Comparison of ENCODE assay signal across 23 mouse cellular contexts in the genomic region with DNA sequence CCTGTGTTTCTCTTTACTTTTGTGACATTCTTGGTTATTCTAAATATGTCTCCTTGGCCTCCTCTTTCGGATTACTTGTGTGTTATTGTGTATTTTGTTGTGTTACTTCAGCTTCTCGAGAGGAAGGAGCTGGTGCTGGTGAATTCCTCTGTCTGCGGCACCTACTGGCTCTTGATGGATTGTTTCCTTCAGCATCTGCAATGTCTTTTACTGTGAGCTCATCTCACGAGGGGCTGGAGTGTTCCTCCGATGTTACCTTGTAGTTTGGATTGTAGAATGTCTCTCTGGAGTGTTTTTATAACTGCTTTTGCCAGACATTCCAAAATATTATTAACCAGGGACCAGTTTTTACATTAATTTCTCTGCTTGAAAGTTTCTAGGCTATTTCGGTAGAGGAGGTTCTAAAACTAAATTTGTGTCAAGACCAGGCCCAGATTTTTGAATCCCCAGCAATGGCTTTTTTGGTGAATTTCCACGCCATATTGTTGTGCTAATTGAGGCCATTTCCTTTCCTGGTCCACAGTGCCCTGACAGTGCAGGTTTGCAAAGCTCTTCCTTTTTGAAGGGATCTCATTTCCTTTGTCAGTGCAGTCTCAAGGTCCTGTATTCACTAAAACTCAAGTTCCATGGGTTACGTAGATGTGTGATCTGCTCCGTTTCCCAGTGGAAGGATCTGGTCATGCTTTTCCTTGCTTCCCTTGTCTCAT. TPM values are rescaled to one million over a fixed set of nuclear protein-coding genes. Genes with fewer than 3 reads are reported as not detected.
A peak's percentile ranks its signal among the peaks of the same experiment; 100 is the strongest.
DNase-seq lines count a peak whose midpoint lies in the region; ATAC-seq and TF ChIP-seq lines count a peak whose summit lies in the region.
"Had no signal": no experiment of that assay in that cellular context is flagged by ENCODE, and none has a peak within 500 bp of the region (broad histone marks: within the 10 kb centered on the region; RNA-seq: fewer than 3 reads in every experiment).

No protein-coding gene starts in this region.

- peaks cover 29% of the 10 kb centered on the region for H3K4me1 ChIP-seq in intestine, embryonic 14.5 days (replicated peaks; ENCODE audit: control insufficient read depth, insufficient read depth, low read length)
- no peaks in the 10 kb centered on the region for H3K4me1 ChIP-seq in intestine, postnatal 0 days (replicated peaks; ENCODE audit: control insufficient read depth, insufficient read depth, low read length)
- H3K4me1 ChIP-seq in limb, embryonic 15.5 days: peaks cover 6% of the 10 kb centered on the region; the same call in 1 of the 2 replicates
- H3K4me1 ChIP-seq in limb, embryonic 10.5 days: peaks cover 17% of the 10 kb centered on the region
- H3K4me1 ChIP-seq in ES-E14 (ENCODE audit: control insufficient read depth in 2 of 2, insufficient read depth in 2 of 2, low read length in 2 of 2, poor library complexity in 1 of 2): peaks cover 0 to 14% of the 10 kb centered on the region in 2 experiments; a peak in 3 of 4 replicates
- no peaks in the 10 kb centered on the region for H3K4me1 ChIP-seq in stomach, embryonic 15.5 days
- peaks cover 10% of the 10 kb centered on the region for H3K4me1 ChIP-seq in embryonic facial prominence, embryonic 10.5 days
- H3K4me1 ChIP-seq: embryonic facial prominence, embryonic 12.5 days; embryonic facial prominence, embryonic 15.5 days had no signal

- no peak for ATAC-seq in intestine, embryonic 14.5 days (replicated peaks; ENCODE audit: low FRiP score, low TSS enrichment, low read depth)
- no peak for ATAC-seq in intestine, postnatal 0 days
- no peak for ATAC-seq in limb, embryonic 15.5 days (ENCODE audit: insufficient number of reproducible peaks, low FRiP score, low TSS enrichment, low read depth)
- ATAC-seq in stomach, embryonic 15.5 days (ENCODE audit: insufficient read depth, low FRiP score, low read depth): no peak
- no peak for ATAC-seq in megakaryocyte progenitor cell, adult 5-6 weeks (replicated peaks; ENCODE audit: poor library complexity)
- ATAC-seq: forebrain, embryonic 14.5 days; forebrain, postnatal 0 days had no signal

- 46% methylated on average over 9 of the region's 9 CpGs for WGBS in intestine, embryonic 14.5 days
- WGBS in intestine, postnatal 0 days: 66% methylated on average over 9 of the region's 9 CpGs
- WGBS in limb, embryonic 15.5 days: 59% methylated on average over 9 of the region's 9 CpGs
- WGBS in limb, embryonic 10.5 days: 69% methylated on average over 9 of the region's 9 CpGs
- 51% methylated on average over 9 of the region's 9 CpGs for WGBS in stomach, embryonic 15.5 days
- 85% methylated on average over 9 of the region's 9 CpGs for WGBS in embryonic facial prominence, embryonic 10.5 days

- in situ Hi-C loops in ES-E14 (cut with MboI; ENCODE audit: low sequenced_read_pairs in 2 of 2, unreplicated experiment in 2 of 2): no loop called here

- H3K9ac ChIP-seq in intestine, embryonic 14.5 days (ENCODE audit: low read length): no peak overlapping the region
- no peak overlapping the region for H3K9ac ChIP-seq in intestine, postnatal 0 days (ENCODE audit: low read depth, low read length)
- no peak overlapping the region for H3K9ac ChIP-seq in limb, embryonic 15.5 days
- H3K9ac ChIP-seq in ES-E14 (ENCODE audit: insufficient read depth, low read depth, low read length, poor library complexity, severe bottlenecking): no peak overlapping the region
- H3K9ac ChIP-seq in stomach, embryonic 15.5 days: no peak overlapping the region
- H3K9ac ChIP-seq: embryonic facial prominence, embryonic 12.5 days; embryonic facial prominence, embryonic 15.5 days; forebrain, postnatal 0 days; hindbrain, embryonic 12.5 days; hindbrain, embryonic 15.5 days had no signal

- peak overlapping the region; percentile 64 for H3K27ac ChIP-seq in intestine, embryonic 14.5 days (ENCODE audit: low read depth)
- no peak overlapping the region for H3K27ac ChIP-seq in intestine, postnatal 0 days (ENCODE audit: low read depth, low read length)
- peak overlapping the region; percentile 60 for H3K27ac ChIP-seq in limb, embryonic 15.5 days
- H3K27ac ChIP-seq in limb, embryonic 10.5 days: no peak overlapping the region; the same call in 1 of the 2 replicates
- H3K27ac ChIP-seq in ES-E14 (ENCODE audit: insufficient read depth, low read depth, low read length, poor library complexity, severe bottlenecking): peak overlapping the region; percentile 31; the same call in 1 of the 2 replicates
- H3K27ac ChIP-seq in stomach, embryonic 15.5 days: 0 out of 2 replicates have a peak overlapping the region, but pooled peaks have one; percentile 21
- H3K27ac ChIP-seq in embryonic facial prominence, embryonic 10.5 days (replicated peaks): no peak overlapping the region
- H3K27ac ChIP-seq: embryonic facial prominence, embryonic 12.5 days; embryonic facial prominence, embryonic 15.5 days; gastrocnemius, adult 2 months; hindbrain, embryonic 12.5 days; hindbrain, embryonic 15.5 days had no signal

- H3K9me3 ChIP-seq in intestine, embryonic 14.5 days (ENCODE audit: control insufficient read depth, low read length): peaks cover 4% of the 10 kb centered on the region; the same call in 1 of the 2 replicates
- H3K9me3 ChIP-seq in intestine, postnatal 0 days (ENCODE audit: control insufficient read depth): peaks cover 5% of the 10 kb centered on the region; the same call in 1 of the 2 replicates
- H3K9me3 ChIP-seq in limb, embryonic 15.5 days: no peaks in the 10 kb centered on the region
- H3K9me3 ChIP-seq in limb, embryonic 10.5 days (replicated peaks): no peaks in the 10 kb centered on the region
- H3K9me3 ChIP-seq in ES-E14 (ENCODE audit: control insufficient read depth, insufficient read depth, low read depth, low read length): no peaks in the 10 kb centered on the region
- no peaks in the 10 kb centered on the region for H3K9me3 ChIP-seq in stomach, embryonic 15.5 days
- H3K9me3 ChIP-seq in embryonic facial prominence, embryonic 10.5 days: no peaks in the 10 kb centered on the region
- H3K9me3 ChIP-seq: embryonic facial prominence, embryonic 12.5 days; embryonic facial prominence, embryonic 15.5 days; hindbrain, embryonic 15.5 days had no signal

- no peak overlapping the region for H3K4me2 ChIP-seq in intestine, embryonic 14.5 days (ENCODE audit: low read length)
- no peak overlapping the region for H3K4me2 ChIP-seq in intestine, postnatal 0 days (replicated peaks; ENCODE audit: low read depth)
- H3K4me2 ChIP-seq in limb, embryonic 15.5 days: no peak overlapping the region
- no peak overlapping the region for H3K4me2 ChIP-seq in stomach, embryonic 15.5 days
- H3K4me2 ChIP-seq: embryonic facial prominence, embryonic 12.5 days; embryonic facial prominence, embryonic 15.5 days; heart, embryonic 11.5 days; hindbrain, embryonic 12.5 days; hindbrain, embryonic 15.5 days had no signal

- no peaks in the 10 kb centered on the region for H3K36me3 ChIP-seq in intestine, embryonic 14.5 days (ENCODE audit: control insufficient read depth, insufficient read depth, low read length)
- no peaks in the 10 kb centered on the region for H3K36me3 ChIP-seq in intestine, postnatal 0 days (ENCODE audit: control insufficient read depth, insufficient read depth)
- no peaks in the 10 kb centered on the region for H3K36me3 ChIP-seq in limb, embryonic 15.5 days
- no peaks in the 10 kb centered on the region for H3K36me3 ChIP-seq in limb, embryonic 10.5 days
- H3K36me3 ChIP-seq in ES-E14 (ENCODE audit: control insufficient read depth, insufficient read depth, low read length, poor library complexity, severe bottlenecking): no peaks in the 10 kb centered on the region
- H3K36me3 ChIP-seq in stomach, embryonic 15.5 days: no peaks in the 10 kb centered on the region
- no peaks in the 10 kb centered on the region for H3K36me3 ChIP-seq in embryonic facial prominence, embryonic 10.5 days (replicated peaks)
- H3K36me3 ChIP-seq: embryonic facial prominence, embryonic 12.5 days; embryonic facial prominence, embryonic 15.5 days; hindbrain, embryonic 12.5 days; hindbrain, embryonic 15.5 days had no signal

- no peak for TF ChIP-seq CTCF in intestine, postnatal 0 days (IDR thresholded peaks at IDR 0.05; ENCODE audit: low read depth)

- no peaks in the 10 kb centered on the region for H3K27me3 ChIP-seq in intestine, embryonic 14.5 days (replicated peaks; ENCODE audit: control insufficient read depth, insufficient read depth, low read length)
- H3K27me3 ChIP-seq in intestine, postnatal 0 days (replicated peaks; ENCODE audit: control insufficient read depth, insufficient read depth, low read length): no peaks in the 10 kb centered on the region
- H3K27me3 ChIP-seq in limb, embryonic 15.5 days: no peaks in the 10 kb centered on the region
- H3K27me3 ChIP-seq in limb, embryonic 10.5 days (ENCODE audit: low read depth, poor library complexity, severe bottlenecking): no peaks in the 10 kb centered on the region
- H3K27me3 ChIP-seq in stomach, embryonic 15.5 days (replicated peaks): no peaks in the 10 kb centered on the region
- H3K27me3 ChIP-seq in embryonic facial prominence, embryonic 10.5 days (replicated peaks; ENCODE audit: low read depth, poor library complexity, severe bottlenecking): no peaks in the 10 kb centered on the region
- H3K27me3 ChIP-seq: embryonic facial prominence, embryonic 12.5 days; embryonic facial prominence, embryonic 15.5 days; hindbrain, embryonic 12.5 days; hindbrain, embryonic 15.5 days had no signal

- no peak for DNase-seq in intestine, embryonic 14.5 days (ENCODE audit: low spot score)
- no peak for DNase-seq in limb, embryonic 10.5 days (ENCODE audit: low spot score)
- DNase-seq in ES-E14 (ENCODE audit: low read depth, low spot score): peak; percentile 38
- DNase-seq in embryonic facial prominence, embryonic 10.5 days (ENCODE audit: low spot score): no peak
- DNase-seq: adrenal gland, adult 2 months; adrenal gland, postnatal 14 days; cerebellum, adult 11-12 months; cerebellum, adult 8-10 months; cerebellum, postnatal 14 days; forebrain, postnatal 0 days; gastrocnemius, adult 2 months; gastrocnemius, postnatal 14 days; heart, adult 11 months had no signal

- no peak overlapping the region for H3K4me3 ChIP-seq in intestine, embryonic 14.5 days (ENCODE audit: low read depth, low read length)
- no peak overlapping the region for H3K4me3 ChIP-seq in intestine, postnatal 0 days (ENCODE audit: low read depth, low read length)
- no peak overlapping the region for H3K4me3 ChIP-seq in limb, embryonic 15.5 days
- H3K4me3 ChIP-seq in limb, embryonic 10.5 days: no peak overlapping the region
- no peak overlapping the region for H3K4me3 ChIP-seq in ES-E14 (ENCODE audit: insufficient read depth in 1 of 2, low read depth in 1 of 2, low read length in 2 of 2, poor library complexity in 1 of 2, severe bottlenecking in 1 of 2)
- no peak overlapping the region for H3K4me3 ChIP-seq in stomach, embryonic 15.5 days (replicated peaks)
- H3K4me3 ChIP-seq in embryonic facial prominence, embryonic 10.5 days: no peak overlapping the region
- H3K4me3 ChIP-seq: embryonic facial prominence, embryonic 12.5 days; embryonic facial prominence, embryonic 15.5 days; gastrocnemius, adult 2 months; hindbrain, embryonic 12.5 days; hindbrain, embryonic 15.5 days had no signal

RNA-seq across cellular contexts. Expression of a gene that starts 43.9 kb away (rescaled TPM):
- polyA plus RNA-seq in intestine, embryonic 14.5 days (2014; fragmentation: Nextera tagmentation; extraction: Ambion mirVana): 309 and 368 TPM in 2 replicates
- 239 and 283 TPM in 2 replicates for polyA plus RNA-seq in intestine, postnatal 0 days (2015; fragmentation: Nextera tagmentation; extraction: Ambion mirVana)
- 272 and 288 TPM in 2 replicates for polyA plus RNA-seq in limb, embryonic 15.5 days (2015; fragmentation: Nextera tagmentation; extraction: Ambion mirVana)
- polyA plus RNA-seq in limb, embryonic 10.5 days (2016; fragmentation: Nextera tagmentation; extraction: Ambion mirVana): 89.4 and 131 TPM in 2 replicates
- total RNA-seq in ES-E14 (2012; rRNA removed): 59.1 and 108 TPM in 2 replicates
- 396 and 401 TPM in 2 replicates for polyA plus RNA-seq in stomach, embryonic 15.5 days (2015; fragmentation: Nextera tagmentation; extraction: Ambion mirVana)
- total RNA-seq in megakaryocyte progenitor cell, adult 5-6 weeks (2015): 0.05 and 0.17 TPM in 2 replicates
- total RNA-seq in megakaryocyte progenitor cell, adult 5-6 weeks (2017): not detected in 2 replicates
- 189 and 232 TPM in 2 replicates for polyA plus RNA-seq in embryonic facial prominence, embryonic 10.5 days (2016; fragmentation: Nextera tagmentation; extraction: Ambion mirVana)

Comparison
In these comparisons a context has a peak if more than half of its experiments do, and no peak if none do; other contexts are left out.
1. H3K27ac ChIP-seq: peak in intestine, embryonic 14.5 days (single experiment), limb, embryonic 15.5 days (single experiment), ES-E14 (single experiment) and stomach, embryonic 15.5 days (single experiment); none in intestine, postnatal 0 days (single experiment), limb, embryonic 10.5 days (single experiment) and embryonic facial prominence, embryonic 10.5 days (single experiment).